Mouse (Mus musculus): Measurements from ENCODE around the gene Hsd17b14.

Hsd17b14 gene

GRCm38 (mm10) chr7:45598960-45599879 lies 44.5 kb downstream of the Hsd17b14 start:
- peak; percentile 66 for DNase-seq (ENCODE audit: low spot score)

GRCm38 (mm10) chr7:45605704-45606289 lies 51.1 kb downstream of the Hsd17b14 start:
- DNase-seq (ENCODE audit: low spot score): no peak

DNA sequence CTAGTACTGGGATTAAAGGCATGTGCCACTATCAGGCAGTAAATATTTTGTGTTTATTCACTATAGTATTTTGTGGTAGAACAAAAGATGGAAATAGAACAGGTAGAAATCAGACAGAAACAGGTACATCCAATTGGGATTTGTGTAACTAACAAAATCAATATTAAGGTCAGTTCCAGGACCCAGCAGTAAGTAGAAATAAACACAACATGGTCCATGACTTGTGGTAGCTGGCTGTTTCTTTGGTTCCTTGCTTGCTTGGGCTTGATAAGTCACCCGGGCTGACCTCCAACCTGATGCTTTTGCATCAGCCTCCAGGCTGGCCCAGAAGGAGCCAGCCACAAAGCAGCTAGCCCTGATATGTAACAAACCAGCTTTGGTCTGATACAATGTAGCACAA lies 54.8 kb downstream of the Hsd17b14 start:
- DNase-seq (ENCODE audit: low spot score): no peak

- no peak for DNase-seq (ENCODE audit: low spot score)
These were observed 61.6 kb downstream of the Hsd17b14 start for GRCm38 (mm10) chr7:45616277-45616676.

- no peak for DNase-seq (ENCODE audit: low spot score)
These were observed 62.5 kb downstream of the Hsd17b14 start, which contains the start of gene Fut1 for GRCm38 (mm10) chr7:45617042-45617695. Fut1 (plus strand) TSS chr7:45617289.
